Mouse (Mus musculus) neural tube, embryonic 12.5 days (tissue): Measurements from ENCODE around the gene Mbd3l1. TPM values are rescaled to one million over a fixed set of nuclear protein-coding genes. Genes with fewer than 3 reads are reported as not detected.

Experiments
- ATAC-seq: fragments of 200-750 bp; cut with Nextera tagmentation; 2 replicates; pipeline ENCODE4 v1.8.0; 2017; ENCODE audit warnings: low read depth, mild to moderate bottlenecking, moderate TSS enrichment, moderate library complexity; ENCODE audit not compliant: low FRiP score
- H3K27ac ChIP-seq: fragments of 300-500 bp; sonication (generic); 2 replicates; pipeline ENCODE4 v1.5.1; 2016
- H3K27me3 ChIP-seq: fragments of 300-500 bp; sonication (generic); replicated peaks from 2 replicates; pipeline ENCODE4 v1.6.1; 2016; ENCODE audit warnings: mild to moderate bottlenecking
- H3K36me3 ChIP-seq: fragments of 300-500 bp; sonication (generic); 2 replicates; pipeline ENCODE4 v1.6.1; 2016; ENCODE audit warnings: mild to moderate bottlenecking
- H3K4me1 ChIP-seq: fragments of 300-500 bp; sonication (generic); 2 replicates; pipeline ENCODE4 v1.6.1; 2016
- H3K4me2 ChIP-seq: fragments of 300-500 bp; sonication (generic); replicated peaks from 2 replicates; pipeline ENCODE4 v1.6.1; 2016; ENCODE audit warnings: mild to moderate bottlenecking
- H3K4me3 ChIP-seq: fragments of 300-500 bp; sonication (generic); 2 replicates; pipeline ENCODE4 v1.5.1; 2016
- H3K9ac ChIP-seq: fragments of 300-500 bp; sonication (generic); 2 replicates; pipeline ENCODE4 v1.6.1; 2016; ENCODE audit warnings: mild to moderate bottlenecking
- H3K9me3 ChIP-seq: fragments of 300-500 bp; sonication (generic); 2 replicates; pipeline ENCODE4 v1.6.1; 2016; ENCODE audit warnings: mild to moderate bottlenecking
- WGBS: fragments of 180-500 bp; shearing (Covaris S2); methylation state at CpG from one replicate; pipeline ENCODE4 v1.1.7; 2016; 5-methylcytosine and 5-hydroxymethylcytosine counted together
- microRNA-seq: library from miRNA; unstranded; fragments of <30 nt; microRNA quantifications from one replicate; pipeline ENCODE4, GENCODE M21; 2017
- polyA plus RNA-seq: library from polyadenylated mRNA; unstranded; fragments of >200 nt; fragmentation: Nextera tagmentation; extraction: Ambion mirVana; gene quantifications from 2 replicates; pipeline ENCODE4 v1.2.1, GENCODE M21; 2016

Gene Mbd3l1
- polyA plus RNA-seq = not detected in 2 replicates

DNA sequence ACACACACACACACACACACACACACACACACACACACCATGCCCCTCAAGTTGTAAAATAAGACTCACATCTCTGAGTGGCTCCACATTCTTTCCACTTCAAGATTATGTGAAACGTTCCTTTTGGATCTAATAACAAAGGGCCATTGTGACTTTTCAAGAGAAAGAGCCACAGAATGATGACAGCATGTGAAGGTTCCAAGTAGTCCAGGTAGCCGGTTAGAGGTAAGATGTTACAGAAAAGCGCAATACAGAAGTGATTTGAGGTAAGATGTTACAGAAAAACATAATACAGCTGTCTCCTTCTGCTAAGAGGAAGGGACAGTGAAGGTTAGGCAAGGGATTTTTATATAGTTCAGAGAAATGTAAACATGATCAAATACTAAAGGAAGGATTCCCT lies at the start of gene Mbd3l1, which contains the start of gene Zfp558:
Gene Mbd3l1, plus strand, starts transcription at position 192 of the 400 bp plus-strand sequence.
Gene Zfp558, minus strand, starts transcription at position 101 of the 400 bp plus-strand sequence.
- Histone ChIP-seq H3K27me3 (no peaks in the 10 kb centered on the region), H3K4me3 (no peak within 1 kb of the TSS), H3K9ac (no peak within 1 kb of the TSS), H3K4me1 (no peaks in the 10 kb centered on the region), H3K36me3 (no peaks in the 10 kb centered on the region), H3K9me3 (no peaks in the 10 kb centered on the region), H3K27ac (no peak within 1 kb of the TSS), H3K4me2 (no peak within 1 kb of the TSS)
- no peak for ATAC-seq
- 83% methylated on average over 3 of the region's 3 CpGs for WGBS

DNA sequence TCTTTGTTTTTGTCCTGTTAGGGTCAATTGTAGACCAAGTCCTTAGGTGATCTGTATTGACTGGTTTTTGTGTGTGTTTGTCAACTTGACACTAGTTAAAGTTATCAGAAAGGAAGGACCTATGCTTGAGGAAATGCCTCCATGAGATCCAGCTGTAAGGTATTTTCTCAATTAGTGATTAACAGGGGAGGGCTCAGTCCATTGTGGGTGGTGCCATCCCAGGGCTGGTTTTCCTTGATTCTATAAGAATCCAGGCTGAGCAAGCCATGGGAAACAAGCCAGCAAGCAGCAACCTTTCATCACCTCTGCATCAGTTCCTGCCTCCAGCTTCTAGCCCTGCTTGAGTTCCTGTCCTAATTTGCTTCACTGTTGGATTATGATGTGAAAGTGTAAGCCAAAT lies 47.8 kb upstream of the Mbd3l1 start, which contains the start of gene Mbd3l2:
Gene Mbd3l2, plus strand, starts transcription at position 301 of the 400 bp plus-strand sequence.
- no peaks in the 10 kb centered on the region for H3K9me3 ChIP-seq
- no peaks in the 10 kb centered on the region for H3K4me1 ChIP-seq
- H3K9ac ChIP-seq = no peak within 1 kb of the TSS
- H3K36me3 ChIP-seq = no peaks in the 10 kb centered on the region
- no peak for ATAC-seq
- no peaks in the 10 kb centered on the region for H3K27me3 ChIP-seq
- H3K27ac ChIP-seq = no peak within 1 kb of the TSS
- H3K4me2 ChIP-seq = no peak within 1 kb of the TSS
- no peak within 1 kb of the TSS for H3K4me3 ChIP-seq

DNA sequence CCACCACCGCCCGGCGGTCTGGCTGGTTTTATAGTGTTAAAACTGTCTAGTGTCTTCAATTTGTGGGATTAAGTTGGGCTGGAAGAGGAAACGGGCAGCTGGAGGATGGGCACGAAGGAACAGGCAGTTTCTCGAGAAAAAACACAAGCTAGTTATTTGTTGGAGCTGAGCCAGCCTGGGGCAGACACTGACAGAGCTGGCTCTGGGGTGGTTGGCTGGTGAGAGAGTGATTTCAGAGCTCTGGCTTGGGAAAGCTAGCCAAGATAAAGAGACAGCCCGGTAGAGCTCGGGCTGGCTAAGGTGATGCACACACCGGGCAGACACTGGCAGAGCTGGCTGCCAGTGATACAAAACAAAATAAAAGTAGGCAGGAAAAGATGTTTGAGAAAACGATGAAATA lies 46.5 kb upstream of the Mbd3l1 start:
- Histone ChIP-seq H3K9me3 (no peaks in the 10 kb centered on the region), H3K27ac (no peak overlapping the region), H3K9ac (no peak overlapping the region), H3K4me1 (no peaks in the 10 kb centered on the region), H3K4me3 (no peak overlapping the region), H3K36me3 (no peaks in the 10 kb centered on the region), H3K4me2 (no peak overlapping the region), H3K27me3 (no peaks in the 10 kb centered on the region)
- ATAC-seq = no peak
- WGBS = 85% methylated on average over 10 of the region's 10 CpGs

DNA sequence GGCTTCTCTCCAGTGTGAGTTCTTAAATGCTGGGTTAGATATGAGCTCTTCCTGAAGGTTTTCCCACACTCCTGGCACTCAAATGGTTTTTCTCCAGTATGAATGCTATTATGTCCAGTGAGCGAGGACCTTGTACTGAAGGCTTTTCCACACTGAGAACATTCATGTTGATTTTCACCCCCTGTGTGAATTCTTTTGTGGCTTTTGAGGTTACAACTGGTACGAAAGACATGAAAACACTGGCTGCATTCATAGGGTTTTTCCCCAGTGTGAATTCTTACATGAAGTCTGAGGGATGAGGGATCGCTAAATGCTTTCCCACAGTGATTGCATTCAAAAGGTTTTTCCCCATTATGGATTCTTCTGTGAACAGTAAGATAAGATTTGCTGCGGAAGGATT lies 21.6 kb upstream of the Mbd3l1 start:
- WGBS = 86% methylated on average over 4 of the region's 4 CpGs
- Histone ChIP-seq H3K9ac (no peak overlapping the region), H3K4me2 (no peak overlapping the region), H3K27ac (no peak overlapping the region), H3K4me1 (no peaks in the 10 kb centered on the region), H3K4me3 (no peak overlapping the region), H3K36me3 (peaks cover 46% of the 10 kb centered on the region), H3K27me3 (no peaks in the 10 kb centered on the region), H3K9me3 (peaks cover 5% of the 10 kb centered on the region; the same call in 1 of the 2 replicates)
- ATAC-seq = no peak

DNA sequence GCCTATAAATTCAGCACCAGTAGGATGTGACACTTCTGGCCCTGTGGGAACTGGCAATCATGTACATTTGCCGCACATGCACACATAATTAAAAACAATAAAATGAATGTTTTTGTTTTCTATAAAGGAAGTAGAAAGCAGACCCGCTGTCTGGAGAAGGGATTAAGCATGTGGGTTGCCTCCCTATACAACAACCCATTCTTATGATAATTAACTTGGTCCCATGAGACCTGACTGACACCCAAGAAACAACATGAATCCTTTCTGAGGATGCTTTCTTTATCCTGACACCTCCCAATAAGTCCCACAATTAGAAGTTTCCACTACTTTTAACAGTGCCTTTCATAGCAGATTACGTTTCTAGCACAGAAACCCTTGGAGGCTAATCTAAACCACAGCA lies 10.8 kb upstream of the Mbd3l1 start:
- Histone ChIP-seq H3K36me3 (peaks cover 21% of the 10 kb centered on the region; the same call in 1 of the 2 replicates), H3K9ac (no peak overlapping the region), H3K27me3 (no peaks in the 10 kb centered on the region), H3K9me3 (no peaks in the 10 kb centered on the region), H3K27ac (no peak overlapping the region), H3K4me1 (no peaks in the 10 kb centered on the region), H3K4me3 (no peak overlapping the region), H3K4me2 (no peak overlapping the region)
- 62% methylated on average over 3 of the region's 3 CpGs for WGBS
- ATAC-seq = no peak

DNA sequence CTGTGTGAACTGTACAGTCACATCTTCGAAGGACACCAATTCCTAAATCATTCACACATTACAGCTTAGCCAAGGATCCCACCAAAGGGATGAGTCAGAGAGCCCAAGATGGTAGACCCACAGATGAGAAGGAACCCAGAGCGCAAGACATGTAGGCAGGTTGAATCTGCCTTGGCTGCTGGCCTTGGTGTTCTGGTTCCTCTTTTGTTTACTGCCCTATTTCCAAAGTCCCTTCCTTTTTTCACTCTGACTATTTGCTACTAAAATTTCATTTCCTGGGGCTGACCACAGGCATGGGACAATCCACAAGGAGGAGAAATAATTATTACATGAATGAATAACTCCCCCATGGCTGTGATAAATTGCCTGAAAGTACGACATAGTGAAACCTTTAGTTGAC lies 10.2 kb upstream of the Mbd3l1 start:
- H3K4me1 ChIP-seq = no peaks in the 10 kb centered on the region; the same call in 1 of the 2 replicates
- no peak for ATAC-seq
- no peak overlapping the region for H3K4me2 ChIP-seq
- H3K36me3 ChIP-seq = peaks cover 21% of the 10 kb centered on the region; the same call in 1 of the 2 replicates
- no peaks in the 10 kb centered on the region for H3K27me3 ChIP-seq
- H3K9ac ChIP-seq = no peak overlapping the region
- H3K9me3 ChIP-seq = no peaks in the 10 kb centered on the region
- 94% methylated on average over 3 of the region's 3 CpGs for WGBS
- no peak overlapping the region for H3K27ac ChIP-seq
- no peak overlapping the region for H3K4me3 ChIP-seq

DNA sequence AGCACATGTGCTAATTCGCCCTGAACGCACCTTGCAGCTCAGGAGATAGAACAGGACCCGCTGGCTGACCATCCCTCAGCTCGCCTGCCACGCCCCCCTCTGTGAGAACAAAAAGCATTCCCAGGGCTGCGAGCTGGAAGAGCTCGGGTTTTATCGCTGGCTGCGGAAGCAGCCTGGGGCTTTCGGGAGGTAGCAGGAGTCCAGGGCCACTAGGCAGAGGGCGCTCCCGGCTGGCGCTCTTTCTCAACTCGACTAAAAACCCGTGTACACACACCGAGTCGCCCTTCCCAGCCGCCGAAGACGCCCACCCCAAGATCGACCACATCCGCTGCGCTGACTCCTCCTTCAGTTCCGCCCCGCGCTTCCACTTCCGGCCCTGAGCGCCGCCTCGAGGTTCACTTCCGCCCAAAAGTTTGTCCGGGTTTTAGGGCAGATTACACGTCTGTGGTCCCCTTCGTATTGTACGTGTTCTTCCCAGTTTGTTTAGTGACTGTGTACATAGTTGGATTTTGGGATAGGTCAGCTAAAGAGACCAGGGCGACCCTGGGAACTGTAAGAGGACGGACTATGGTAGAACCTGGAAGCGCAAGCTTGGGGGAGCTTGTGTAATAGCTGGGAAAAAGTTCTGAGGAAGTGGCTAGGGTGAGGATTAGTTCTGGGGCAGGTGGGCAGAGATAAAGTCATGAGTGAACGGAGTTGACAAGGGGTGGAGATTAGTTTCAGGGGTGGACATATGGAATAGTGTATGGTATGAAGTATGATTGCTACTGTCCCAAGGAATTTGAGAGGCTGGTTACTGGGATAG lies 4.6 kb upstream of the Mbd3l1 start:
- peak overlapping the region; percentile 80 for H3K27ac ChIP-seq
- peak overlapping the region; percentile 67 for H3K4me2 ChIP-seq
- peaks cover 4% of the 10 kb centered on the region; the same call in 1 of the 2 replicates for H3K36me3 ChIP-seq
- ATAC-seq = peak; percentile 97
- no peaks in the 10 kb centered on the region for H3K27me3 ChIP-seq
- no peaks in the 10 kb centered on the region; the same call in 1 of the 2 replicates for H3K4me1 ChIP-seq
- H3K9me3 ChIP-seq = no peaks in the 10 kb centered on the region
- peak overlapping the region; percentile 67 for H3K9ac ChIP-seq
- 6% methylated on average over 39 of the region's 39 CpGs for WGBS
- peak overlapping the region; percentile 59 for H3K4me3 ChIP-seq

DNA sequence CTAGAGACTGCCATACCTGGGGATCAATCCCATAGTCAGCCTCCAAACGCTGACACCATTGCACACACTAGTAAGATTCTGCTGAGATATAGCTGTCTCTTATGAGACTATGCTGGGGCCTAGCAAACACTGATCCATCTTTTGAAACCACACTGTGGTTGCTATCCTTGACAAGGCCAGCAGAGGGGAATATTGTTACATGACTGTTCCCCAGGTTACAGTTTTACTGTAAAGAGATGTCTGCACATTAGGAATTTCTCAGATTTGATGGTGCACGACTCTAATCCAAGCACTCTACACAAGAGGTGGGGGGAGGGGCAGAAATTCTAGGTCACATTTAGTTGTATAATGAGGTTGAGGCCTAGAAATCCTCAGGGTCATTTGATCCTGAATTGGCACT lies 29.9 kb downstream of the Mbd3l1 start:
- no peak overlapping the region for H3K27ac ChIP-seq
- no peak for ATAC-seq
- no peaks in the 10 kb centered on the region for H3K4me1 ChIP-seq
- no peaks in the 10 kb centered on the region for H3K27me3 ChIP-seq
- no peaks in the 10 kb centered on the region for H3K9me3 ChIP-seq
- no peaks in the 10 kb centered on the region for H3K36me3 ChIP-seq
- no peak overlapping the region for H3K4me2 ChIP-seq
- 55% methylated on average over 2 of the region's 2 CpGs for WGBS
- H3K4me3 ChIP-seq = no peak overlapping the region
- no peak overlapping the region for H3K9ac ChIP-seq

Small RNA genes within 50 kb of the gene (microRNA-seq; reads per million reads assigned to microRNA genes)
- gene Gm22854 = not detected

Other genes starting within 250 kb of the Mbd3l1 start
- gene Chordc1, start 186.2 kb upstream of the Mbd3l1 start, polyA plus RNA-seq = 131 and 143 TPM in 2 replicates
- 1.5 and 1.7 TPM in 2 replicates for gene Naalad2, start 75.4 kb upstream of the Mbd3l1 start, polyA plus RNA-seq
- not detected in 2 replicates for gene Ubtfl1, start 73.9 kb upstream of the Mbd3l1 start, polyA plus RNA-seq
- 0.15 TPM in 1 of 2 replicates, not detected in the other for gene Mbd3l2, start 47.7 kb upstream of the Mbd3l1 start, polyA plus RNA-seq
- 18.7 and 22.8 TPM in 2 replicates for gene Zfp558, start 91 bp upstream of the Mbd3l1 start, polyA plus RNA-seq
- not detected in 2 replicates for gene Muc16, start 196.2 kb downstream of the Mbd3l1 start, polyA plus RNA-seq